Mouse (Mus musculus) heart, postnatal 10 days (tissue): ENCODE measurements at regions not wholly inside any gene's neighbourhood (a gene's known extent, or its start where the extent isn't known, plus 50 kb on each side); places are given as distances from the start of the nearest gene placed in this dataset.
A peak's percentile ranks its signal among the peaks of the same experiment; 100 is the strongest.

Source experiments
- DNase-seq, 2 experiments: peaks; one replicate each; pipeline ENCODE4 v3.0.0; 2021
- intact Hi-C: fragments of 180-260 bp; cut with DNase I; formaldehyde crosslinking; loops from one replicate; pipeline ENCODE4 v1.15.1; 2025

DNA sequence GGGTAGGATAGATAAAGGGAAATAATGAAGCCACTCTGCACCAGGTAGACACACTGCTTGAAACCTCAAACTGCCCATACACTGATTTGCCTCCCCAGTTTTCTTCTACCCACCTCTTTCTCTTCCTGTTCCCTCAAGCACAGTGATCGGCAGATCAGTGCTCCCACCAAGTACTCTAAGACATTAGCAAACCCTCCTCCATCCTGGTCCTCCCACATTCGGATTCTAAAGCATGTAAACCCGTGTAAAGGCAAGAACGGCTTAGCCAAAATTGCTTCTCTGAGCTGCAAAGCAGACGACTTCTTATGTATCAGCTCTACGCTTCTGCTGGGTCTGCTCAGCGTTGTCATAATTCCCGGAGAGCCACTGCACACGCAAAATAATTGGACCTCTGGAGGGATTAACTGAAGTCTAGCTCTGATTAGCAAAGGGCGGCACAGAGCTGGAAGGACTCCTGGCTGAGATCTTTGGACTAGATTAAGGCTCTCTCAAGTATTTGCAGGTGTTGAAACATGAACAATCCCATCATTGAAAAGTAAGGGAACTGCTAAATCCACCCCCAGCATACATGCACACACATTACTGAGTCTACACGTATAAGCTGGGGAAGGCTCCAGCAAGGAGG lies 67.2 kb downstream of the Mtx3 start:
- intact Hi-C loops = no loop called here
- DNase-seq = no peak

DNA sequence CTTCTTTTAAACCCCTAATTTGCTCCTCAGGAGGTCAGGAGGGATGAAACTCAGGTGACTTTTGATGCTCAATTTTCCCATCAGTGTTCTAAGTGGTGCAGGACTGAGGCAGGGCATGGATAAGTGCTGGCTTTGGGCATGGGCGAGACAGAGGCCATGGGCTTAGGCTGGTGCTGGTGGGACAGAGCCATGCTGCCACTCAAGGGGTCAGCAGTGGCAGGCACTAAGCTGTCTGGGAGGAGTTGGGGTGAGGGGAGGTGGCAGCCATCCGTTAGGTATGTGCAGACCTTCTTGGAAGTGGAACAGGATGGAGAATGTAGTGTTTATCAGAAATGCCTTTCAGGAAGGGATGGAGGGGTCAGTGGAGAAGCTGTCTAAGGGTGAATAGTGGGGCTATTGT lies 68.1 kb downstream of the Mtx3 start:
- DNase-seq = no peak
- intact Hi-C loops = no loop called here

DNA sequence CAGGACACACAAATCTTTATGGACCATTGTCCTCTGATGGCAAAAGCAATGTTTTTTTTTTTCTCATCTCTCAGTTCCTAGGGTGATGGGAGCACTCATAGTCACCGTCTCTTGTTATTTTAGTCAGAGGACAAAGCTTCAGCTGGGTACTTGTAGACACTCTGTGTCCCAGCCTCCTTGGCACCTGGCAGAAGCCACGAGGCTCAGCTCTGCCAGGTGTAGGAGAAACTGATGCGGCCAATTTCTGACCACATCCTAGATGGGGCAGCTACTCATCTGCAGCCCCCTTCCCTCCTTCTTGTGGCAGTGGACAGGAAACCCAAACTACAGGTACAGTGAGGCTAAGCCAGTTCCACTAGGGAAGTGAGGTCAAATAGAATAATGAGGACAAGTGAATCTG lies 70.1 kb downstream of the Mtx3 start:
- no peak for DNase-seq
- intact Hi-C loops = no loop called here

DNA sequence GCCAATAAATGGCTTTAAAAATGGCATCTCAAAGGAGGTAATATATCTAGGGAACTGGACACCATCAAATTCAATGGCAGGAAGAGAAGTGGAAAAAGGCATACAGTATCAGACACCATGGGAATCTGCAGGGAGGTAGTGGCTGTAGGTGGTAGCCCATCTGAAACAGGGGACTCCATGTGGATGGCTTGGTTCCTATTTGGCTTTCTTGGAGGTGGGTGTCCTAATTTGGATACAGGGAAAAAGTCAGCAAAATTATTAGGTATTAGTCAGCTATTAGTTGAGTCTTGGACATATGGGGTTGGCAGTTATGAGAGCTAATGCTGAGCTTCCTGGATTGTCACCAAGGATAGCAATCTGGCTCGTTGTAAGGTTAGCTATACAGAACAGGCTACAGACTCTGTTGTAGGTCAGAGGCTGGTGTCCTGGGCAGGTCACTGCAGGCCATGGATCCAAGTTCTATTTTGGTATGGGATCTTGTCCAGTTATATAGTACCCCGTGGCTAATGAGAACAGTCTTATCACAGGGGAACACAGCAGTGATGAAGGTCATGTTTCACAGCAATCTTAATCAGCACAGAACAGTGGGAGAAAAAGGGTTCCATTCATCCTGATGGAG lies 70.8 kb downstream of the Mtx3 start:
- intact Hi-C loops = no loop called here
- peak; percentile 60 to 73 for DNase-seq

DNA sequence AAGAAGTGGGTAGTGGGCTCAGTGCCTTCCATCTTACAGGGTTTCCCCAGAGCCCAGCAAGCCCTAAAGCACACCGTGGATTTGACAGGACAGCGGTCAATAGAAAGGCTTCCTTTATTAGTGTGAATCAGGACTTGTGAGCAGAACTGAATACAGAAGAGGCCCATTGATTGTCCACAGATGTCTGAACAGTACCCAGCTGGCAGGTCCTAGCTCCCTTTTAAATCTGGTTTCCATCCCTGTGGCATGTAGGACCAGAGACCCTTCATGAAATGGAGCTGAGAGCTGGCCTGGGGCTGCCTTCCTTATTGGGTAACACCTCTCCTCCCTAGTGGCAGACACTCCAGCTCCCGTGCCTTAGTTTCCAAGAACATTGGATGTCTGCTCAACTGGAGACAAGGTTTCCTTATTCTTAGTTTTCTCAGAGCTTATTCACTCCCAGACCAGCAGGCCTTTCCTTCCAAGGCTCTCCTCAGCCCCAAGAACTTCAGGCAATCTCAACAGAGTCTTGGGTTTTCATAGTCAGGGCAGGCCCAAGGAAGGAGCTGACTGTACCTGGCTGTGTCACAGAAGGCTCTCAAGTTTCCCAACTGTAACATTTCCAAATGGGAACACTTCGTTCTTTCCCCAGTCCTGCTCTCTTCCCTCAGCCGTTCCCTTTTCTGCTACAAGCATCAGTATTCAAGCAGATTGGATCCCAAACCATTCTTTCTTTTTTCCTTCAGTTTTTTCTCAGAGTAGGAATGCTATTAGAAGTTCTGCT lies 71.6 kb downstream of the Mtx3 start:
- intact Hi-C loops = no loop called here
- DNase-seq = no peak

DNA sequence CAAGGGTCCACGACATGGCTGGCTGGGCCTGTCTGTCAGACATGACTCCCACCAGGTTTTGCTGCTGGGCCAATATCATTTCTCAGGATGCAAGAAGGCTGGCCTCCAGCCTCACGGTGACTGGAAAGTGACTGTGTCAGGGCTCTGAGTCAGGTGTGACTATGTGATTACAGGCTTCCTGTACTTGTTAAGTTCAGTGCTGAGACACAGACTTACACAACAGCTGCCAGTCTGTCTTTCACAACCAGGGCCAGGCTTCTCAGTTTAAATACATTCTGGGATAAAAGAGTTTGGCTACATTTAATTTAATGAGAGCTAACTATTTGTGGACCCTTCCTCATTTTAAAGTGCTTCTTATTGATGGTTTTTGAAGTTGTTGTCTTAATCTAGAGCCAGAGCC lies 75.3 kb downstream of the Mtx3 start:
- intact Hi-C loops = no loop called here
- no peak for DNase-seq

DNA sequence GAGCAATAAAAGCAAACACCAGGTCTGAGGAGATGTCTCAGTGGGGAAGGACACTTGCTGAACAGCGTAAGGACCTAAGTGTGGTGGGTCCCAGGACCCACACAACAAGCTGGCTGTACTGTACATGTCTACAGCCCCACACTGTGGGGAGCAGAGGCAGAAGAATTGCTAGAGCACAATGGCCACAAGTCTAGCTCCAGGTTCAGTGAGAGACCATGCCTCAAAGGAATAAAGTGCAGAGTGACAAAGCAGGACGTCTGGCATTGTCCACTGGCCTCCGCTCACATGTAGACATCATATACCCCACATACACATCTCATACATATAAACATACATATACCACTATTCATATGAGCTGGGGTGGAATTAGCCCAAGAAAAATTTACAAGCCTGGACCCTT lies 77.4 kb downstream of the Mtx3 start:
- intact Hi-C loops = no loop called here
- DNase-seq = no peak

DNA sequence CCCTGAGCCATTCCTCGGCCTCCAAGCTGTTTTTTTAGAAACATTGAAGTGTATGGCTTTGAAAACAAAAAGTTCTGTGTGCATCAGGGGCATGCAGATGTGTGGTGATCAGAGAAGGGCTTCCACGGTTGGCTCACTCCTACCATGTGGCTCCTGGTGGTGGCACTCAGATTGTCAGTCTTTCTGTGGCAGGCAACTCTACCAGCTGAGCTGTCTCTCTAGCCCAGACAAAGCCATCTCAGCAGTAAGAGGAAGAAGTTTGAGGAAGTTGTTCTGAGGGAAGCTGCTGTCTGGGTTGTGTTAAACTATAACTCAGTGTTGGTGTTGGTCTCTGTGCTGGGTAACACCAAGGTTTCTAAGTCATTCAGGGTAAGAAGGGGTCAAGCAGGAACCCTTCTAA lies 78.9 kb downstream of the Mtx3 start:
- intact Hi-C loops = no loop called here
- no peak for DNase-seq

DNA sequence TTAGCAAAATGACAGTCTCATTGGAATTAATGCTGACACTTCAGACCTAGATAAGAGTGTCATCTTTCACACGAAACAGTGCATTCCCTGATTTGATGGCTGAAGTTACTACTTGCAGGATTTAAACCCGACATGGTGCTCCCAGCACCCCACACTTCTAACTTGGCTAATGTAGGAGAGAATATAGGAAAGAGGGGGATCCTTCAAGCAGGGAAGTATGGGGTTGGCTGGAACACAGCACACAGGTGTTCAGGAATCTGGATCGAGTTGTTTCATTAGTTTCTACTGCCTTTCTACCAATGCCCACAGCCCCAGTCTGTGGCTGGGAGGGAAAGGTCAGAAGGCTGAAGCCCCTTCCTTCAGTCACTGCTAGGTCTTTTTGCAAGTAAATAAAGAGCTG lies 79.5 kb downstream of the Mtx3 start:
- intact Hi-C loops = no loop called here
- DNase-seq = no peak

DNA sequence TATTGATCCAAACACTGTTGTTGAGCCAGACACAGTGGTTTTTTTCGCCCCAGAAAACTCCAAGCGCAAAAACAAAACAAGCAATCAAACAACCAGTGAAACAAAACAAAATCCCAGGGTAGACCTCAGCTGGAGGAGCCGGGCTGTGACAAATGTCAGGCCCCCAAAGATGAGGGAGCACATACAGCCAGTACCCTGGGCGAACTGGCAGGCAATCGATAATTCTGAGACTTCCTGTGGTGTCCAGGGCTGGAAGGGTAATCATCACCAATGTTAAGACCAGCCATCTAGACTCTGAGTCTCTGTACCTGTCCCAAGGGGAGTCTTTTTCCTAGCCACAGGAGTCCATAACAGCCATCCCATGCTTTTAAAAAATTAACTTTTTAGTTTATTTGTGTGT lies 80.6 kb downstream of the Mtx3 start:
- DNase-seq = no peak
- intact Hi-C loops = no loop called here

DNA sequence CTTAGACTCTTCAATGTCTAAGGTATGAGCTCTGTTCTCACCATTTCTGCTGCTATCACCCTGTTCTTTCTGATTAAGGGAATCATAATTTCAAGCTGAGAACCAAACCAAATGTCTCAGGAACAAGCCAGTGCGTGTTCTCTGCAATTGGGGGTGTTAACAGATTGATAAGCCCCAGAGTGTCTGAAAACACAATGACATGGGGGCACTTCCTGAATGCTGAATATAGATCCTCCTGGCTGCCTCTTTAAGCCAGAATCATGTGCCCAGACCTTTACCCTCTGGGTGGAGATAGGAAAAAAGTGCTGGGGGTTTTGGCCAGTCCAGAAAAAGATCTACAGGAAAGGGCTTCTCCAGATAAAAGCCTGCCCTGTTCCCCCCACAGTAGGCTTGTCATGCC lies 84.0 kb downstream of the Mtx3 start:
- intact Hi-C loops = no loop called here

DNA sequence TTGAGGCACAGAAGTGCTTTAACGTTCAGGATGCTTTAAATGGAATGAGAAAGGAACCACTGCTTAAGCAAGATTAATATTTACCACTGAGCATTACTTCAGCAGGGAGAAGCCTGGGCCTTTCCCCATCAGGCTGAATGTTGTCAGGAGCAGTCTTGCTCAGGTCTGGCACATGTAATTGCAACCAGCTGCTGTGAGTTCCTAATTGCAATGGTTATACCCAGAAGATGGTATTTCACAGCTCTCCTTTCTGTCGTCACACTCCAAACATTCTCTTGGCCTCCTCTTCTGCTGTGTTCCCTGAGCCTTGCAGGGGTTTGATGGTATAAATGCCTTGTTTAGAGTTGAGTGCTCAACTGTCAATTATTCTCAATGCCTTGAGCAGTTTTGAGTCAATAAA lies 87.1 kb downstream of the Mtx3 start:
- intact Hi-C loops = no loop called here
- no peak for DNase-seq

More for the DNA sequence above, 84.0 kb downstream of the Mtx3 start:
- DNase-seq = no peak

DNA sequence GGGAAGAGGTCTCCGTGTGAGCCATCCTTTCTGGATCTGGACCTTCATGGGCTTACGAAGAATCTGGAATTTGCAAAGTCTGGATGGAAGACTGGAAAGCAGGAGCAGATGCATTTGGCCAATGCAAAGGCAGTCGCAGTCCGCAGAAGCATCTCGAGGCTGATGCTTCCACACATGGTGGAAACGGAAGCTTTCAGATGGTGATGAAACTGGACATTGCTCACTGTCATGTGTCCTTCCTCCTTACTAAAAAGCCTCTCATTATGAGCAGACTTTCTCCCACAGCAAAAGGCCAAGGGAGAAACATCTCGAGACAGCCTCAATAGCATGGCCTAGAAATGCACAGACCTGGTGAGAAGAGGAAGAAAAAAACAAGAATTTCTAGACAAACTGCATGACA lies 94.5 kb downstream of the Mtx3 start:
- intact Hi-C loops = no loop called here
- no peak for DNase-seq

DNA sequence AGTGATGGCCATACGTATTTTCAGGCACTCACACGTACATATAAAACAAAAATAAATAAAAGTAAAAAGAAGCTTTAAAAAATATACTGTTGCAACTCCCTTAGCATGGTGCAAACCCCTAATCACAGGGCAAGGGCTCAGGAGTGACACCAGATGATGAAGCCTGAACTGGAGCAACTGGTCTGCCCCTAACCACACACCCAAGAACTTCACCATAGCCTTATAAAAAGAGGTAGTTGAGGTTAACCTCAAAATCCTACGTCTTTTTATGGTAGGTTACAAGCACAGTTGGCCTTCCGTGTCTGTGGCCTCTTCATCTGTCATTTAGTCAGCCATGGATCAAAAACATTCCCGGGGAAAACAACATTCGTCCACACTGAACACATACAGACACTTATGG lies 96.0 kb downstream of the Mtx3 start:
- DNase-seq = no peak
- intact Hi-C loops = no loop called here

DNA sequence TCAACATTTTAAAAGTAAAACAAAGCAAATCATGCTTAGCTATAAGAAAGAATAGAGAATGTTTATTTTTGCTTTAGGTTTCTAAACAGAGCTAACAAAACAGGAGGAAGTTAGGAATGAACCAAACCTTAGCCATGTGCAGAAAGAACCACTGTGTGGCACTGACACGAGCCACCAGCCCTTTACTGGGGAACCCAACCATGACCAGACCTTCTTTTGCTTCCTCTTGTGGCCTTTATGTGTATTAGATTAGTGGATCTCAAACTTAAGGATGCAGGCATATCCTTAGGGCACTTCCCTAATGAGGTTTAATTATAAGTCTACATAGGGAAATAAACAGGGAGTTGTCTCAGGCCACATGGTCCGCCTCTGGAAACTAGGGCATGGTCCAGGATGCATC lies 104.0 kb downstream of the Mtx3 start:
- intact Hi-C loops = no loop called here
- no peak for DNase-seq

DNA sequence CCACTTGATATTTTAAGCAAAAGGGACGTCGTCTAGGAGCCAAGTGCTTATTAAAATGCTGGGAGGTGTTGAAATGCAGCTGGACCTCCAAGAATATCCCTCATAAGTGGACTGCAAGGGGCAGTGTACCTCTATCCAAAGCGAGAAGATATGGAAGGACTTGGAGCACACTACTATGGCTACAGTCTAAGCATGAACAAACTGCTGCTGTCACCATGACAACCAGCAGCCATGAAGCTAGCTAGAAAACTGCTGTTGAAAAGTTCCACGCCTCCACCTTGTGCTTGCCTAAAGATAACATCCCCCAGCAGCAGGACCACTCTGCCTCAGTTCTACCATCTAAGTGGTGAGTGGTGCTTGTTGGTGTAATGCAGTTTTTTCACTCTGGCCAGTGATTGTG lies 115.5 kb downstream of the Mtx3 start:
- DNase-seq = peak; percentile 48 to 59
- intact Hi-C loops = no loop called here

DNA sequence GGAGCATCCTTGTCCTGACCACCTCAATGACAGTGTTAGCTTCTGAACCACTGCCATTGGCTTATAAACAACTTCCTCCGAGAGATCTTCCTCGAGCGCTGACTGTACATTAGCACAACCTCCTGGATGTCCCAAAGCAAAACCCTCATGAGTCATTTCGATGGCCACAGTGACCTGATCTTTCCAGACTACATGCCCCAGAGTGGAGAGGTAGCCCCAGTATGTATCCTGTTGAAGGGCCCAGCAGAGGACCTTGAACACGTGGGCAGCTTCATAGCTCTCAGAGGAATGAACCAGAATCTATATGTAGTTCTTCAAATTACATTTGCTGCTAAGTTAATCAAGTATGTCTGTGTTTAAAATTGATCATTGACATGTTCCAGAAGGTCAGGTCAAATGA lies 118.1 kb downstream of the Mtx3 start:
- no peak for DNase-seq
- intact Hi-C loops = no loop called here

DNA sequence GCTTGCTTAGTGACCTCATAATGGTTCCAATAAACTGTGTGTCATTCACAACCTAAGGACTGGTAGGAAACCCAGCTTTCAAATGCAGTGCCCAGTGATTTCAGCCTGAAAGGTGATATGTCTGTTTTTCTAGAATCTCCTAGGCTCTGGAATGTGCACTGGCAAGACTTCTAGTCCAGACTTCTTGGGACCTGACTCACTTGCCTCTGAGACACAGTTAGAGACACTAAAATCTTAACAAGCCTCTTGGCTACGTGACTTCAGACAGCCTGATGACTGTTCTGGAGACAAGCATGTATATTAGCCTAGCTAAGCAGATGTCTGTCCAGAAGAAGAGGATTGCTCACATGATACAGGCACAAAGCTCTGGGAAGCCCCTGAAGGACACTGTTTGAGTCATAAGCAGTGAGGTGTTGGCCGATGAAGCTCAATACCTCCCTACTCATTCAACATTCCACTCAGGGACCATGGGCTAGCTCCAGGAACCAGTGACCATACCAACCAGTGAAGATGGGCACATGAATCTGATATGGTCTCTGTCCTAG lies 118.9 kb downstream of the Mtx3 start:
- intact Hi-C loops = no loop called here
- DNase-seq = no peak

DNA sequence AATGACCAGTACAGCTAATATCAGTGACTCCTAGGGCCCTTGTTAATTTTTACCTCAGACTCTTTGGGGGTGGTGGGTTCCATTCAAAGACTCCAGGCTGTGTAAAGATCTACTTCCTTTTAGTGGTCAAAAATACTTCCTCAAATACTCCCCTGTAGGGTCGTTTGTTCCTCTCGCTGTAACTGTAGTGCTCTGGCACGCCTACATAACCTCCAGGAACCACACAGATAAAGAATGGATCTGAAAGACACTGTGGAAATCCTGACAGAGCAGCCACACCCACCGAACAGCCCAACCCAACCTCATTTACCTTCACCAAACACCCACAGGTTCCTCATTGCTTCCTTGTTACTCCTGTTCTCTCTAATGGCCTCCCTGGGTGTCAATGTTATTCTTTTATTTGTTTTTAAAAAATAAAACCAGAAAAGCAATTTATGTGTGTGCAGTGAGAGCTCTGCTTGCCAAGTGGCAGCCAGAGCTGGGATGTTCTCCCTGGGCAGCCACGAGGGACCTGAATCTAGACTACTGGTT lies 119.7 kb downstream of the Mtx3 start:
- DNase-seq = no peak
- intact Hi-C loops = no loop called here

DNA sequence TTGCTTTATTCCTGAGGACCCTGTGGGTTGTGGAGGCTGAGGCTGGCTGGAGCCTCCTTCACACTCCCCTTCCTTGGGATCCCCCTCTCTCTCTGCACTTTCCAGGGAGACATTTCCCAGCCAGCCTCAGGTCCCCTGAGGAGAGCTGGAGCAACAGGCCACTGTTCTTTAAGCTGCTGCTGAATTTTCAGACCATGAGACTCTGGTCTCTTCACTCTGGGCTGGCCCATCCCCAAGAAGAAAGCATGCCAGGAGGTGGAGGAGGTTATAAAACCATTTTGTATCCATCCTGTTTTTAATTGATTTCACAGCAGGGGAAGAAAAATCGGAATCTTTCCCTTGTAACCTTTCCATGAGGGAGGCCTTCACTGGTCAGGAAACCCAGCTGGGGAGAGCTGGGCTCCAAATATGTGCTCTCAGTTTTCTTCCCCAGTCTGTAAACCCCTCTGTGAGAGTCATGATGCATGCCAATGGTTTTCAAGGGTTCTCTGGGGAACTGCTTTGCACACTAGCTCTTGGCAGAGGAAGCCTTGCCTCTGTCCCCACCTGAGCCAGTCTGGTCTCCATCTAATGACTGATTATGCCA lies 122.6 kb downstream of the Mtx3 start:
- peak; percentile 63 to 66 for DNase-seq
- intact Hi-C loops = no loop called here

DNA sequence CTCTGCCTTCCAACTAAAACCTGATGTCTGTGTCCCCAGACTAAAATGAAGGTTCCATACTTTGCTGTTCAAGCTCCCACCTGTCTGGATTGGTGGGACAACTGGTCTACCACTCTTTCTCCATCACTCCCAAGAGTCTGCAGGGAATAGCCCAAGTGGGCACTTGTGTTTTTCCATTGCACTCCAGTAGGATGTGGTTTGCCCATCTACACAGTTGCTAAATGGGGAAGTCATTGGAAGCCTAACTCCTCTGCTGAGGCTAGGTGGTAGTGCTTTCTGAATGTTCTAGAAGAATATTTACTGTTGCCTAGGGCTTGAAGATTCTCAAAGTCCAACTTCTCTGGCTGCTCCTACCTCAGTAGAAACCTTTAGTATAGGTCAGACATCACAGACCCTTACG lies 125.0 kb downstream of the Mtx3 start:
- DNase-seq = no peak
- intact Hi-C loops = no loop called here

DNA sequence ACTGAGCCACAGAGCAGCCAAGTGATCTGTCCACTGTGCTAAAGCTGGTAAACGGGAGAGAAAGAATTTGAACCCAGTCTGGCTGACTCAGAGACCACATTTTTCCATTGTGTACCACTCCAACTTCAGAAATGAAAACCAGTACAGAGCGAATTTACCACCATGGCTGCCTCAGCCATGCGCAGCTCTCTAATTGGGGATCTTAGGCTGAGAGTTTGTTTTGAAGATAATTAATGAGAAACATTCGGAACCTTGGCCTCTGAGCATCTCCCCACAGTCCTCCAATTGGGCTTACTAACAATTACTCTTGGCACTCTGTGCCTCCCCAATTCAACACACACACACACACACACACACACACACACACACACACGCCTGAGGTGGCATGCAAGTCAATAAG lies 128.3 kb downstream of the Mtx3 start:
- intact Hi-C loops = no loop called here
- DNase-seq = no peak
